Mouse (Mus musculus) ES-Bruce4 (cell line): ENCODE measurements around the gene Tmem53.

Experiments
- CTCF ChIP-seq: IDR thresholded peaks from one replicate; pipeline ENCODE4 v1.8.1; 2011; ENCODE audit warnings: low read depth, low read length
- EP300 ChIP-seq: IDR thresholded peaks from 2 replicates; pipeline ENCODE4 v1.6.1; 2011; ENCODE audit warnings: low read depth, low read length; ENCODE audit not compliant: insufficient read depth
- POLR2A ChIP-seq: IDR thresholded peaks from one replicate; pipeline ENCODE4 v1.8.1; 2011; ENCODE audit warnings: low read length; ENCODE audit not compliant: insufficient read depth

GRCm38 (mm10) chr4:117270278-117270677 lies 18.5 kb downstream of the Tmem53 start:
- TF ChIP-seq EP300 (no peak), CTCF (peak; percentile 67), POLR2A (no peak)
